Mouse (Mus musculus) lung, postnatal 0 days (tissue): ENCODE measurements around the gene Cdadc1.

ENCODE experiments used
- CTCF ChIP-seq: IDR thresholded peaks from 2 replicates; pipeline ENCODE4 v1.5.1; 2016; ENCODE audit warnings: antibody characterized with exemption, mild to moderate bottlenecking
- EP300 ChIP-seq: IDR thresholded peaks from 2 replicates; pipeline ENCODE4 v1.6.1; 2016; ENCODE audit warnings: antibody characterized with exemption, mild to moderate bottlenecking, control low read depth

DNA sequence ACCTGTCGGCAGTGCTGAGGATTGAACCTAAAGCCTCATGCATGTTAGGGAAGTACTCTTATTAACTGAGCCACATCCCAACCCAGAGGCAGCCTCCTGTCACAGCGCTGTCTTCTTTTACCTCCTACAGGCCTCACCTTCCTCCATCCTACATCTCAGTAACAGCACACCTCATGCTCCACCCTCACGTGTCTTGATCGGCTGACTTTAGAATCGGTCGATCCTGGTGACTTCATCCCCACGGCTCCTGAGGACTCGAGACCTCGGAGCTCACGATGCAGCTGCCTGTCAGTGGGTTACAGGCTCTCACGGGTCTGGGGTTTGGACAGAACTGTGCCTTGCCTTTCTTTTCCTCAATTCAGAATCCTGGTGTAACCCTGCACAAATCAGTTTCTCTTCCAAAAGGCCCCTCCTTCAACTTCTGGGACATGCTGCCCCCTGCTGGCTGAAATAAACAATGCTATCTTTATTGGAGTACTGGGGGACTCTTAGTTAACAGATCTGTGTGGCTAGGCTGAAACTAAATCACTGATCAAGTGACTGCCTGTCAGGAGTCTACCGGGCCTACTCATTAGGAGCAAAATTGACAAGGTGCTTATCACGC lies 41.7 kb downstream of the Cdadc1 start:
- TF ChIP-seq CTCF = peak; percentile 84
- TF ChIP-seq EP300 = no peak
